Mouse (Mus musculus): ENCODE results near the gene Kdelr2.

- TF ChIP-seq CTCF (IDR thresholded peaks at IDR 0.05; ENCODE audit: low read depth, low read length) = no peak
- no peak for TF ChIP-seq POLR2A (IDR thresholded peaks at IDR 0.05; ENCODE audit: extremely low read depth, insufficient read depth, low read length)
Observed at GRCm38 (mm10) chr5:143421484-143421883, 17.8 kb downstream of the Kdelr2 start.
